Comparison of ENCODE assay signal across 12 mouse cellular contexts in the genomic region with DNA sequence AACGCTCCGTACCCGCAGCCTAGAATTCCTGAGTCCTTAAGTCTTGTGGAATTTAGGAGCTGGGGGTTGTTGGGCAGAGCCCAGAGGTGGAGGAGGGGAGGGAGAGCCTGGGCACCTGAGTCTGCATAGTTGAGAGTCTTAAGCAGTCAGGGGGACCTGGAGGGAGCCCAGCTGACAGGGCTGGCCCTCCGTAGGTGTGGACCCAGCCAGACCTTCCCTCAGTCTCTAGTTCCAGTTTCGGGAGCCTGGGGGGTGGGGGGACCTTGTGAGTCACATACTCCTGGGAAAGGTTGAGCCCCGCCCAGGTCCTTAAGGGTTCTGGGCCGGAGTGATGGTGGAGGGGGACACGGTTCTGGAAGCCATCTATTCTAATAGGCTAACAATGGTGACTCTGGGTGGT. TPM values are rescaled to one million over a fixed set of nuclear protein-coding genes. Genes with fewer than 3 reads are reported as not detected.
DNase-seq lines count a peak whose midpoint lies in the region; ATAC-seq and TF ChIP-seq lines count a peak whose summit lies in the region.
"Had no signal": no experiment of that assay in that cellular context is flagged by ENCODE, and none has a peak within 500 bp of the region (broad histone marks: within the 10 kb centered on the region; RNA-seq: fewer than 3 reads in every experiment).

No protein-coding gene starts in this region.

- no peak overlapping the region for H3K4me2 ChIP-seq in liver, embryonic 12.5 days
- peak overlapping the region; percentile 58 for H3K4me2 ChIP-seq in stomach, postnatal 0 days (replicated peaks; ENCODE audit: low read depth)

- no peaks in the 10 kb centered on the region for H3K27me3 ChIP-seq in liver, adult 2 months (ENCODE audit: control insufficient read depth, insufficient read depth, low read length)
- peaks cover 78% of the 10 kb centered on the region for H3K27me3 ChIP-seq in liver, embryonic 12.5 days (replicated peaks)
- H3K27me3 ChIP-seq in stomach, postnatal 0 days (ENCODE audit: control insufficient read depth, insufficient read depth, low read length): no peaks in the 10 kb centered on the region

- no peaks in the 10 kb centered on the region for H3K9me3 ChIP-seq in liver, embryonic 12.5 days (replicated peaks)
- H3K9me3 ChIP-seq in stomach, postnatal 0 days (ENCODE audit: control insufficient read depth, low read length): no peaks in the 10 kb centered on the region

- H3K9ac ChIP-seq in liver, adult 2 months (ENCODE audit: low read depth, low read length): peak overlapping the region; percentile 21; the same call in 1 of the 2 replicates
- no peak overlapping the region for H3K9ac ChIP-seq in liver, embryonic 12.5 days
- H3K9ac ChIP-seq in stomach, postnatal 0 days (ENCODE audit: low read length): peak overlapping the region; percentile 70

- ATAC-seq in liver, embryonic 12.5 days: no peak
- no peak for ATAC-seq in stomach, postnatal 0 days (ENCODE audit: low FRiP score, low TSS enrichment)
- ATAC-seq: activated CD4-positive, CD25-positive, alpha-beta regulatory T cell, adult 4 months had no signal

- H3K79me2 ChIP-seq in liver, adult 2 months (ENCODE audit: control insufficient read depth, insufficient read depth, low read length): peaks cover 4% of the 10 kb centered on the region; the same call in 1 of the 2 replicates

- TF ChIP-seq EP300 in stomach, postnatal 0 days (optimal IDR thresholded peaks at IDR 0.05): no peak

- no peak overlapping the region for H3K27ac ChIP-seq in liver, adult 2 months (replicated peaks; ENCODE audit: insufficient read depth, low read depth, low read length)
- H3K27ac ChIP-seq in liver, embryonic 12.5 days: no peak overlapping the region
- 0 out of 2 replicates have a peak overlapping the region, but pooled peaks have one; percentile 30 for H3K27ac ChIP-seq in stomach, postnatal 0 days (replicated peaks)

- no peaks in the 10 kb centered on the region for H3K36me3 ChIP-seq in liver, adult 2 months (ENCODE audit: control insufficient read depth, insufficient read depth, low read length)
- no peaks in the 10 kb centered on the region for H3K36me3 ChIP-seq in liver, embryonic 12.5 days
- H3K36me3 ChIP-seq in stomach, postnatal 0 days (ENCODE audit: control insufficient read depth, insufficient read depth, low read length): no peaks in the 10 kb centered on the region

- TF ChIP-seq POLR2A in liver, adult 2 months (IDR thresholded peaks at IDR 0.05; ENCODE audit: extremely low read depth, insufficient read depth, low read length): no peak

- peaks cover 10% of the 10 kb centered on the region for H3K4me1 ChIP-seq in liver, adult 2 months (ENCODE audit: control insufficient read depth, insufficient read depth, low read length)
- peaks cover 54% of the 10 kb centered on the region for H3K4me1 ChIP-seq in liver, embryonic 12.5 days
- no peaks in the 10 kb centered on the region for H3K4me1 ChIP-seq in stomach, postnatal 0 days (replicated peaks; ENCODE audit: control insufficient read depth, insufficient read depth)

- H3K4me3 ChIP-seq in liver, adult 2 months (ENCODE audit: insufficient read depth, low read depth, low read length): peak overlapping the region; percentile 43
- no peak overlapping the region; the same call in 1 of the 2 replicates for H3K4me3 ChIP-seq in liver, embryonic 12.5 days
- H3K4me3 ChIP-seq in stomach, postnatal 0 days (ENCODE audit: low read depth, low read length): peak overlapping the region; percentile 50
- H3K4me3 ChIP-seq: myocyte had no signal

- 26% methylated on average over 8 of the region's 8 CpGs for WGBS in liver, adult 2 months
- WGBS in liver, embryonic 12.5 days (ENCODE audit: insufficient replicate concordance): 29% methylated on average over 8 of the region's 8 CpGs
- 15% methylated on average over 8 of the region's 8 CpGs for WGBS in stomach, postnatal 0 days

- no peak for DNase-seq in liver, adult 2 months (ENCODE audit: extremely low read depth, low read depth, low spot score)
- DNase-seq in kidney, adult 9 months: peak; percentile 30
- DNase-seq in lung, adult 18-20 months: peak; percentile 56 to 72
- DNase-seq in stomach, postnatal 0 days (ENCODE audit: low spot score): peak; percentile 69
- DNase-seq in layer of hippocampus, postnatal 14 days (ENCODE audit: low spot score in 2 of 2): no peak
- no peak for DNase-seq in gastrocnemius, postnatal 36 days
- no peak for DNase-seq in ovary, postnatal 10 days (ENCODE audit: low spot score)
- DNase-seq: heart, postnatal 14 days; right cerebral cortex, adult 18-20 months had no signal

- intact Hi-C loops in gastrocnemius, postnatal 36 days (cut with DNase I): loop anchor here (5.0 to 10.0 kb wide), 2 partner anchors 66 to 102 kb away; partner anchors contain the start of gene Alkbh7

- TF ChIP-seq CTCF in liver, adult 2 months (IDR thresholded peaks at IDR 0.05; ENCODE audit: low read depth, low read length): no peak
- no peak for TF ChIP-seq CTCF in stomach, postnatal 0 days (IDR thresholded peaks at IDR 0.05; ENCODE audit: low read depth)

RNA-seq across cellular contexts. Expression of gene Slc25a23, which starts 3.4 kb away (rescaled TPM):
- total RNA-seq in liver, adult 2 months (2014; rRNA removed): 54.9 and 94.6 TPM in 2 replicates
- polyA plus RNA-seq in liver, adult 2 months (2012; rRNA removed): 212 and 255 TPM in 2 replicates
- 3.2 and 3.5 TPM in 2 replicates for polyA plus RNA-seq in liver, embryonic 12.5 days (2016; fragmentation: Nextera tagmentation; extraction: Ambion mirVana)
- 3.1 and 4.2 TPM in 2 replicates for polyA plus RNA-seq in stomach, postnatal 0 days (2015; fragmentation: Nextera tagmentation; extraction: Ambion mirVana)
- total RNA-seq in layer of hippocampus, postnatal 14 days (2021): 100 to 1,000 TPM; 338 to 358 TPM
- total RNA-seq in gastrocnemius, postnatal 36 days (2021): 10 to 100 TPM; 34.1 to 48.5 TPM

RNA-seq across cellular contexts. Expression of gene Crb3, which starts 4.1 kb away (rescaled TPM):
- total RNA-seq in liver, adult 2 months (2014; rRNA removed): 21.9 and 27.7 TPM in 2 replicates
- polyA plus RNA-seq in liver, adult 2 months (2012; rRNA removed): 45.6 and 57.7 TPM in 2 replicates
- 2.5 and 3.0 TPM in 2 replicates for polyA plus RNA-seq in liver, embryonic 12.5 days (2016; fragmentation: Nextera tagmentation; extraction: Ambion mirVana)
- polyA plus RNA-seq in stomach, postnatal 0 days (2015; fragmentation: Nextera tagmentation; extraction: Ambion mirVana): 74.9 and 82.7 TPM in 2 replicates
- total RNA-seq in layer of hippocampus, postnatal 14 days (2021): 1 to 10 TPM in 1 of 2 experiments, under 1 TPM in 1; 0.79 to 1.6 TPM
- under 1 TPM; 0.51 to 0.57 TPM for total RNA-seq in gastrocnemius, postnatal 36 days (2021)
- polyA plus RNA-seq: myocyte had no signal

RNA-seq across cellular contexts. Expression of gene Dennd1c, which starts 15.3 kb away (rescaled TPM):
- 0.54 and 0.92 TPM in 2 replicates for total RNA-seq in liver, adult 2 months (2014; rRNA removed)
- 1.2 and 1.6 TPM in 2 replicates for polyA plus RNA-seq in liver, adult 2 months (2012; rRNA removed)
- 1.8 and 2.2 TPM in 2 replicates for polyA plus RNA-seq in liver, embryonic 12.5 days (2016; fragmentation: Nextera tagmentation; extraction: Ambion mirVana)
- polyA plus RNA-seq in stomach, postnatal 0 days (2015; fragmentation: Nextera tagmentation; extraction: Ambion mirVana): 2.4 and 2.8 TPM in 2 replicates
- 1 to 10 TPM; 1.4 to 2.9 TPM for total RNA-seq in layer of hippocampus, postnatal 14 days (2021)
- total RNA-seq in gastrocnemius, postnatal 36 days (2021): under 1 TPM; 0.43 to 0.54 TPM

RNA-seq across cellular contexts. Expression of gene Slc25a41, which starts 21.6 kb away (rescaled TPM):
- not detected in 2 replicates for total RNA-seq in liver, adult 2 months (2014; rRNA removed)
- not detected in 2 replicates for polyA plus RNA-seq in liver, adult 2 months (2012; rRNA removed)
- polyA plus RNA-seq in liver, embryonic 12.5 days (2016; fragmentation: Nextera tagmentation; extraction: Ambion mirVana): not detected in 2 replicates
- not detected in 2 replicates for polyA plus RNA-seq in stomach, postnatal 0 days (2015; fragmentation: Nextera tagmentation; extraction: Ambion mirVana)
- not detected for total RNA-seq in layer of hippocampus, postnatal 14 days (2021)
- total RNA-seq in gastrocnemius, postnatal 36 days (2021): not detected
- total RNA-seq: heart, postnatal 14 days had no signal
- polyA plus RNA-seq: activated CD4-positive, CD25-positive, alpha-beta regulatory T cell, adult 4 months; myocyte had no signal

RNA-seq across cellular contexts. Expression of gene Tubb4a, which starts 24.6 kb away (rescaled TPM):
- 0.18 and 0.27 TPM in 2 replicates for total RNA-seq in liver, adult 2 months (2014; rRNA removed)
- polyA plus RNA-seq in liver, adult 2 months (2012; rRNA removed): 0.16 and 0.24 TPM in 2 replicates
- polyA plus RNA-seq in liver, embryonic 12.5 days (2016; fragmentation: Nextera tagmentation; extraction: Ambion mirVana): 1.1 and 1.4 TPM in 2 replicates
- 9.5 and 11.5 TPM in 2 replicates for polyA plus RNA-seq in stomach, postnatal 0 days (2015; fragmentation: Nextera tagmentation; extraction: Ambion mirVana)
- total RNA-seq in layer of hippocampus, postnatal 14 days (2021): 100 to 1,000 TPM; 714 to 754 TPM
- 1 to 10 TPM; 1.3 to 1.4 TPM for total RNA-seq in gastrocnemius, postnatal 36 days (2021)

Comparison
In these comparisons a context has a peak if more than half of its experiments do, and no peak if none do; other contexts are left out.
1. DNase-seq: peak in kidney, adult 9 months (single experiment), lung, adult 18-20 months (2 of 2) and stomach, postnatal 0 days (single experiment); none in liver, adult 2 months (single experiment), layer of hippocampus, postnatal 14 days (0 of 2), gastrocnemius, postnatal 36 days (0 of 2) and ovary, postnatal 10 days (single experiment).